Mouse (Mus musculus) G1E (cell line): ENCODE results near the gene Cacna1s. TPM values are rescaled to one million over a fixed set of nuclear protein-coding genes. Genes with fewer than 3 reads are reported as not detected.

Experiments used
- ATAC-seq: 2 replicates; pipeline ENCODE4 v1.8.0; 2016; ENCODE audit warnings: mild to moderate bottlenecking; ENCODE audit not compliant: insufficient number of reproducible peaks, poor library complexity, low FRiP score, severe bottlenecking; ENCODE audit errors: extremely low read depth
- DNase-seq: peaks from one replicate; pipeline ENCODE4 v3.0.0; 2012; ENCODE audit warnings: low spot score
- H3K27me3 ChIP-seq: 2 replicates; pipeline ENCODE4 v1.6.1; 2012; ENCODE audit warnings: mild to moderate bottlenecking, low read length, inconsistent platforms; ENCODE audit not compliant: insufficient read depth
- H3K36me3 ChIP-seq: replicated peaks from 2 replicates; pipeline ENCODE3; 2012; ENCODE audit warnings: mild to moderate bottlenecking, inconsistent platforms
- H3K4me1 ChIP-seq: 2 replicates; pipeline ENCODE4 v1.6.1; 2012; ENCODE audit warnings: low read depth, low read length, inconsistent platforms, mixed read lengths; ENCODE audit not compliant: insufficient read depth
- H3K4me3 ChIP-seq: 2 replicates; pipeline ENCODE4 v1.5.1; 2012; ENCODE audit warnings: low read depth, mild to moderate bottlenecking, inconsistent platforms, low read length, moderate library complexity, mixed read lengths
- H3K9me3 ChIP-seq: replicated peaks from 2 replicates; pipeline ENCODE4 v1.6.1; 2012; ENCODE audit warnings: inconsistent platforms
- CTCF ChIP-seq: IDR thresholded peaks from 2 replicates; pipeline ENCODE4 v1.5.1; 2012; ENCODE audit warnings: low read depth, low read length, inconsistent platforms, mixed read lengths
- GATA1 ChIP-seq: IDR thresholded peaks from 2 replicates; pipeline ENCODE4 v1.6.1; 2012; ENCODE audit warnings: borderline replicate concordance, low read length, inconsistent platforms, mixed read lengths
- GATA2 ChIP-seq: IDR thresholded peaks from 2 replicates; pipeline ENCODE4 v1.6.1; 2012; ENCODE audit warnings: low read depth, low read length, inconsistent platforms, borderline replicate concordance
- POLR2AphosphoS5 ChIP-seq: IDR thresholded peaks from 2 replicates; pipeline ENCODE4 v1.6.1; 2012; ENCODE audit warnings: low read depth, low read length, inconsistent platforms; ENCODE audit not compliant: insufficient replicate concordance
- TAL1 ChIP-seq: conservative IDR thresholded peaks from 2 replicates; pipeline ENCODE4 v1.6.1; 2012; ENCODE audit warnings: low read depth, low read length, inconsistent platforms, mixed read lengths
- polyA plus RNA-seq: library from polyadenylated mRNA; stranded (reverse); fragments of >175 nt; gene quantifications from 2 replicates; pipeline ENCODE4 v1.2.3, GENCODE M21; 2012
- total RNA-seq, 2 experiments: library from RNA; stranded (forward) in 1 of 2; stranded (reverse) in 1 of 2; fragments of 200-1000 nt in 1 of 2; fragments of >200 nt in 1 of 2; fragmentation: Nextera tagmentation in 1 of 2; gene quantifications; 2 replicates each; pipeline ENCODE4 v1.2.3; 2014 to 2017

The Cacna1s gene
- total and polyA plus RNA-seq, 3 experiments, result 0.11 TPM; not detected in 2

- H3K27me3 ChIP-seq, result peaks cover 84% of the 10 kb centered on the region
- H3K4me3 ChIP-seq, result no peak overlapping the region
- no peaks in the 10 kb centered on the region for H3K9me3 ChIP-seq
- no peaks in the 10 kb centered on the region for H3K36me3 ChIP-seq
- ATAC-seq (no peak), DNase-seq (no peak)
- H3K4me1 ChIP-seq, result no peaks in the 10 kb centered on the region
- TF ChIP-seq GATA2, result no peak
- TF ChIP-seq TAL1, result no peak
- TF ChIP-seq GATA1, result no peak
- no peak for TF ChIP-seq POLR2AphosphoS5
- TF ChIP-seq CTCF, result no peak
These were observed 9.2 kb downstream of the Cacna1s start for GRCm38 (mm10) chr1:136061790-136062141.

- Histone ChIP-seq H3K9me3 (no peaks in the 10 kb centered on the region), H3K36me3 (no peaks in the 10 kb centered on the region), H3K4me3 (no peak overlapping the region), H3K27me3 (peaks cover 80% of the 10 kb centered on the region), H3K4me1 (no peaks in the 10 kb centered on the region)
- no peak for TF ChIP-seq POLR2AphosphoS5
- TF ChIP-seq TAL1, result no peak
- DNase-seq (no peak), ATAC-seq (no peak)
These were observed 11.4 kb downstream of the Cacna1s start for GRCm38 (mm10) chr1:136063991-136064390.

DNA sequence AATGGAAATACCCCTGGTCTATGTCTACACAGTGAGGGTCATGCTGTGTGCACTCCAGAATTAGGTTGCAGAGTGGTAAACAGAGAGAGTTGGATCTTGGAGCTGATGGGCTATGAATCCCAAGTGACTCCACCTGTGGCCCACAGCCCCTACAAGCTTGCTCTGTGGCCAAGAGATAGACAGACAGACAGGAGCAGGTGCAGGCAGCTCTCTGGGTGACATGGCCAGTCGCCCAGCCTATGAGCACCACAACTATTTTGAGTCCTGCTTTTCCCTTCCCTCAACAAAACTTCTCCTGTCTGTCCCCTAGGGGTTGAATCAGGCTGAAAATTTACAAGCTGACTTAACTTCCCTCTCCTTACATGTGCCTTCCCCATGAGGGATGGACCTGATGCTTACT lies 14.1 kb downstream of the Cacna1s start:
- ATAC-seq (no peak), DNase-seq (no peak)
- Histone ChIP-seq H3K4me1 (no peaks in the 10 kb centered on the region), H3K4me3 (no peak overlapping the region), H3K9me3 (no peaks in the 10 kb centered on the region), H3K36me3 (no peaks in the 10 kb centered on the region), H3K27me3 (peaks cover 79% of the 10 kb centered on the region)
- TF ChIP-seq TAL1 (no peak), GATA1 (no peak), POLR2AphosphoS5 (no peak), CTCF (no peak), GATA2 (no peak)

GRCm38 (mm10) chr1:136067579-136067978 lies 15.0 kb downstream of the Cacna1s start:
- no peaks in the 10 kb centered on the region for H3K36me3 ChIP-seq
- no peaks in the 10 kb centered on the region for H3K9me3 ChIP-seq
- no peak for DNase-seq
- H3K27me3 ChIP-seq, result peaks cover 84% of the 10 kb centered on the region
- H3K4me1 ChIP-seq, result no peaks in the 10 kb centered on the region
- ATAC-seq, result no peak
- TF ChIP-seq TAL1 (no peak), CTCF (no peak), GATA1 (no peak), POLR2AphosphoS5 (no peak), GATA2 (no peak)
- no peak overlapping the region for H3K4me3 ChIP-seq

DNA sequence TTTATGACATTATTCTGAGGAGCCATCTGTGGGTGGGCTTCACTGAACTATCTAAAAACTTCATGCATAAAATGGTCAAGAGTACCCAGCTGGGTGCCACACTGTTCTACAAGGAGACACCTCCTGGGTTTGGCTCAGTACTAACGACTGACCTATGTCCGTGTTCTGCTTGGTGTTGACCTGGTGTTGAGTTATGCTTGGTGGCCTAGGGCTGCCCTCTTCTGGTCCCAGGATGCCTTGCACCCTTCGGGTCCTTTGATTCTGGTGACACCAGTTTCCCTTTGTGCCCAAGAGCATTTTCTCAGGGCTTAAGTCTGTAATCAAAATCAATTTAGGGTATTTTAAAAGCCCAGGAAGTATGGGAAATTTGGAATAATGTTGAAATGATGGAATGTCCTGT lies 23.5 kb downstream of the Cacna1s start:
- peak; percentile 55 for DNase-seq
- Histone ChIP-seq H3K9me3 (no peaks in the 10 kb centered on the region), H3K4me1 (peaks cover 6% of the 10 kb centered on the region; the same call in 1 of the 2 replicates), H3K27me3 (peaks cover 67% of the 10 kb centered on the region), H3K36me3 (no peaks in the 10 kb centered on the region), H3K4me3 (no peak overlapping the region)
- TF ChIP-seq TAL1, result no peak
- peak; percentile 88 for TF ChIP-seq CTCF
- no peak for TF ChIP-seq POLR2AphosphoS5
- no peak for TF ChIP-seq GATA2
- no peak for TF ChIP-seq GATA1
- ATAC-seq, result peak; percentile 57

DNA sequence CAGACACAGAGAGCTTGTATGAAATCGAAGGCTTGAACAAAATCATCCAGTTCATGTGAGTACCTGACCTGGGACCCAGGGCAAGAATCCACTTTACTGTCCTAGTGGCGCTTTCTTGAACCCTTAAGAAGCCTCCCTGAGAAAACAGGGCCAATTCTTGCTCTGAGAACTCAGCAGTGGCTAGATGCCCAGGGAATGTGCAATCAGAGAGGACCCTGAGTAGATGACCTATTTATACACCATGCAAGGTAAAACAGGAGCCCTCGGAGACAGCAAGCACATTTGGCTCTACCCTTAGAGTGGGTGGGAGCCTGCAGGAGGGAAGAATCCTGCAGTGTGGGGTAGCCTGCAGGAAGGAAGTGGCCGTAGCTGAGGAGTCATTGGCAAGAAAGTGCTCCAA lies 25.1 kb downstream of the Cacna1s start:
- DNase-seq (no peak), ATAC-seq (no peak)
- H3K9me3 ChIP-seq, result no peaks in the 10 kb centered on the region
- H3K4me3 ChIP-seq, result no peak overlapping the region
- peaks cover 62% of the 10 kb centered on the region for H3K27me3 ChIP-seq
- H3K36me3 ChIP-seq, result no peaks in the 10 kb centered on the region
- H3K4me1 ChIP-seq, result peaks cover 6% of the 10 kb centered on the region; the same call in 1 of the 2 replicates
- TF ChIP-seq GATA2 (no peak), GATA1 (no peak), POLR2AphosphoS5 (no peak), TAL1 (no peak), CTCF (no peak)

GRCm38 (mm10) chr1:136081161-136081560 lies 28.6 kb downstream of the Cacna1s start:
- H3K4me3 ChIP-seq, result no peak overlapping the region
- peaks cover 7% of the 10 kb centered on the region for H3K4me1 ChIP-seq
- no peaks in the 10 kb centered on the region for H3K36me3 ChIP-seq
- no peaks in the 10 kb centered on the region for H3K9me3 ChIP-seq
- ATAC-seq (no peak), DNase-seq (no peak)
- TF ChIP-seq POLR2AphosphoS5 (no peak), CTCF (no peak), GATA2 (no peak), TAL1 (no peak), GATA1 (no peak)
- H3K27me3 ChIP-seq, result peaks cover 61% of the 10 kb centered on the region
